Mouse (Mus musculus) liver, embryonic 12.5 days (tissue): ENCODE results near the gene Fpr1. TPM values are rescaled to one million over a fixed set of nuclear protein-coding genes. Genes with fewer than 3 reads are reported as not detected.

ENCODE experiments used
- ATAC-seq: fragments of 200-750 bp; cut with Nextera tagmentation; 2 replicates; pipeline ENCODE4 v1.8.0; 2017; ENCODE audit warnings: moderate number of reproducible peaks, mild to moderate bottlenecking, moderate library complexity
- H3K27ac ChIP-seq: fragments of 300-500 bp; sonication (generic); 2 replicates; pipeline ENCODE4 v1.5.1; 2016; ENCODE audit warnings: mild to moderate bottlenecking
- H3K27me3 ChIP-seq: fragments of 300-500 bp; sonication (generic); replicated peaks from 2 replicates; pipeline ENCODE4 v1.6.1; 2016; ENCODE audit warnings: mild to moderate bottlenecking, moderate library complexity
- H3K36me3 ChIP-seq: fragments of 300-500 bp; sonication (generic); 2 replicates; pipeline ENCODE4 v1.6.1; 2016; ENCODE audit warnings: mild to moderate bottlenecking, moderate library complexity
- H3K4me1 ChIP-seq: fragments of 300-500 bp; sonication (generic); 2 replicates; pipeline ENCODE4 v1.6.1; 2016
- H3K4me2 ChIP-seq: fragments of 300-500 bp; sonication (generic); 2 replicates; pipeline ENCODE4 v1.6.1; 2016; ENCODE audit warnings: mild to moderate bottlenecking, moderate library complexity
- H3K4me3 ChIP-seq: fragments of 300-500 bp; sonication (generic); 2 replicates; pipeline ENCODE4 v1.5.1; 2016; ENCODE audit warnings: mild to moderate bottlenecking, moderate library complexity
- H3K9ac ChIP-seq: fragments of 300-500 bp; sonication (generic); 2 replicates; pipeline ENCODE4 v1.6.1; 2016; ENCODE audit warnings: mild to moderate bottlenecking, moderate library complexity
- H3K9me3 ChIP-seq: fragments of 300-500 bp; sonication (generic); replicated peaks from 2 replicates; pipeline ENCODE4 v1.6.1; 2016; ENCODE audit warnings: mild to moderate bottlenecking, moderate library complexity
- WGBS: fragments of 180-500 bp; shearing (Covaris S2); methylation state at CpG from one replicate; pipeline ENCODE4 v1.1.7; 2016; ENCODE audit not compliant: insufficient replicate concordance; 5-methylcytosine and 5-hydroxymethylcytosine counted together
- microRNA counts: library from miRNA; unstranded; fragments of <30 nt; microRNA quantifications from one replicate; lab custom pipeline; 2017
- microRNA-seq: library from miRNA; unstranded; fragments of <30 nt; microRNA quantifications from one replicate; pipeline ENCODE4, GENCODE M21; 2017
- polyA plus RNA-seq: library from polyadenylated mRNA; unstranded; fragments of >200 nt; fragmentation: Nextera tagmentation; extraction: Ambion mirVana; gene quantifications from 2 replicates; pipeline ENCODE4 v1.2.1, GENCODE M21; 2016

Fpr1 gene
- polyA plus RNA-seq, 1 experiment from 2014 or later = 0.92 TPM

GRCm38 (mm10) chr17:17829052-17829785, 54.5 kb downstream of the Fpr1 start:
- ATAC-seq = no peak
- Histone ChIP-seq H3K27me3 (peaks cover 48% of the 10 kb centered on the region), H3K4me3 (peak overlapping the region; percentile 58), H3K9ac (0 out of 2 replicates have a peak overlapping the region, but pooled peaks have one; percentile 46), H3K4me1 (peaks cover 6% of the 10 kb centered on the region; the same call in 1 of the 2 replicates), H3K9me3 (no peaks in the 10 kb centered on the region), H3K27ac (no peak overlapping the region), H3K36me3 (peaks cover 5% of the 10 kb centered on the region; the same call in 1 of the 2 replicates), H3K4me2 (peak overlapping the region; percentile 76)
- WGBS = 17% methylated on average over 6 of the region's 6 CpGs

- peaks cover 48% of the 10 kb centered on the region for H3K27me3 ChIP-seq
- H3K9ac ChIP-seq = peak overlapping the region; percentile 46; the same call in 1 of the 2 replicates
- H3K27ac ChIP-seq = peak overlapping the region; percentile 75
- H3K4me3 ChIP-seq = peak overlapping the region; percentile 58
- peaks cover 5% of the 10 kb centered on the region; the same call in 1 of the 2 replicates for H3K36me3 ChIP-seq
- H3K4me1 ChIP-seq = peaks cover 6% of the 10 kb centered on the region; the same call in 1 of the 2 replicates
- WGBS = 6% methylated on average over 9 of the region's 15 CpGs
- H3K4me2 ChIP-seq = peak overlapping the region; percentile 76
- no peaks in the 10 kb centered on the region for H3K9me3 ChIP-seq
- ATAC-seq = 0 out of 2 replicates have a peak, but pooled peaks have one; percentile 5
Measured at GRCm38 (mm10) chr17:17828191-17828981, 55.4 kb downstream of the Fpr1 start.

- Histone ChIP-seq H3K27ac (peak overlapping the region; percentile 75), H3K4me1 (peaks cover 6% of the 10 kb centered on the region; the same call in 1 of the 2 replicates), H3K27me3 (peaks cover 48% of the 10 kb centered on the region), H3K36me3 (peaks cover 5% of the 10 kb centered on the region; the same call in 1 of the 2 replicates), H3K4me3 (peak overlapping the region; percentile 58), H3K9ac (peak overlapping the region; percentile 63), H3K9me3 (no peaks in the 10 kb centered on the region), H3K4me2 (peak overlapping the region; percentile 76)
- peak; percentile 62 for ATAC-seq
- WGBS = under 1% methylated on average over 9 of the region's 13 CpGs
Measured at GRCm38 (mm10) chr17:17827658-17828190, 56.0 kb downstream of the Fpr1 start.

- peaks cover 6% of the 10 kb centered on the region; the same call in 1 of the 2 replicates for H3K4me1 ChIP-seq
- H3K27me3 ChIP-seq = peaks cover 48% of the 10 kb centered on the region
- no peaks in the 10 kb centered on the region for H3K9me3 ChIP-seq
- ATAC-seq = peak; percentile 71
- H3K9ac ChIP-seq = peak within 1 kb of the TSS; percentile 63
- peak within 1 kb of the TSS; percentile 58 for H3K4me3 ChIP-seq
- peak within 1 kb of the TSS; percentile 76 for H3K4me2 ChIP-seq
- peak within 1 kb of the TSS; percentile 75 for H3K27ac ChIP-seq
- 1% methylated on average over 38 of the region's 42 CpGs for WGBS
- peaks cover 5% of the 10 kb centered on the region; the same call in 1 of the 2 replicates for H3K36me3 ChIP-seq
Measured at GRCm38 (mm10) chr17:17826751-17827657, 56.7 kb downstream of the Fpr1 start, which contains the start of gene Spaca6. Gene Spaca6, plus strand, starts transcription at chr17:17827158.

MicroRNA genes within 50 kb of the gene (microRNA counts, 519-probe panel; counts per million panel counts)
- microRNA mmu-let-7e (lab: Ali Mortazavi, UCI) (5,930 counts per million, percentile 90 among the panel's probes with 10 or more counts), microRNA mmu-miR-125a-3p (lab: Ali Mortazavi, UCI) (3,432 counts per million, percentile 76 among the panel's probes with 10 or more counts), microRNA mmu-miR-125a-5p (lab: Ali Mortazavi, UCI) (7,446 counts per million, percentile 98 among the panel's probes with 10 or more counts), microRNA mmu-miR-99b (lab: Ali Mortazavi, UCI) (5,227 counts per million, percentile 87 among the panel's probes with 10 or more counts)

Small RNAs within 50 kb of the gene (microRNA-seq; reads per million reads assigned to microRNA genes)
- not detected for gene Gm25927
- gene Mir125a = 2,254 reads per million, percentile 81 among the genes with 10 or more reads in this experiment
- gene Mir99b = 13,849 reads per million, percentile 95 among the genes with 10 or more reads in this experiment
- gene Mirlet7e = not detected

Other genes starting within 250 kb of the Fpr1 start
- not detected in 2 replicates for gene Vmn2r90, start 180.2 kb downstream of the Fpr1 start, polyA plus RNA-seq
- 5.6 and 6.4 TPM in 2 replicates for gene Spaca6, start 56.8 kb downstream of the Fpr1 start, polyA plus RNA-seq
- gene Has1, start 28.7 kb downstream of the Fpr1 start, polyA plus RNA-seq = 0.13 and 0.14 TPM in 2 replicates
- gene Fpr2, start 3.9 kb upstream of the Fpr1 start, polyA plus RNA-seq = 0.25 and 0.32 TPM in 2 replicates
- gene Fpr3, start 3.9 kb upstream of the Fpr1 start, polyA plus RNA-seq = not detected in 2 replicates
- not detected in 2 replicates for gene Fpr-rs4, start 137.8 kb upstream of the Fpr1 start, polyA plus RNA-seq
- gene Vmn2r124, start 165.5 kb upstream of the Fpr1 start, polyA plus RNA-seq = not detected in 2 replicates
- not detected in 2 replicates for gene Vmn2r91, start 201.1 kb upstream of the Fpr1 start, polyA plus RNA-seq